Mouse (Mus musculus) small intestine, adult 2 months (tissue): Measurements from ENCODE around the gene Prdm16.

ENCODE experiments used
- CTCF ChIP-seq: fragments of 200-500 bp; IDR thresholded peaks from 2 replicates; pipeline ENCODE4 v1.5.1; 2012; ENCODE audit warnings: low read depth, mild to moderate bottlenecking, control low read depth, inconsistent platforms, low read length, moderate library complexity, mixed read lengths; ENCODE audit not compliant: insufficient replicate concordance, insufficient read length; ENCODE audit errors: extremely low read depth
- POLR2A ChIP-seq: fragments of 200-500 bp; IDR thresholded peaks from 2 replicates; pipeline ENCODE4 v1.6.1; 2012; ENCODE audit warnings: low read depth, mild to moderate bottlenecking, control low read depth, inconsistent platforms, low read length, moderate library complexity

DNA sequence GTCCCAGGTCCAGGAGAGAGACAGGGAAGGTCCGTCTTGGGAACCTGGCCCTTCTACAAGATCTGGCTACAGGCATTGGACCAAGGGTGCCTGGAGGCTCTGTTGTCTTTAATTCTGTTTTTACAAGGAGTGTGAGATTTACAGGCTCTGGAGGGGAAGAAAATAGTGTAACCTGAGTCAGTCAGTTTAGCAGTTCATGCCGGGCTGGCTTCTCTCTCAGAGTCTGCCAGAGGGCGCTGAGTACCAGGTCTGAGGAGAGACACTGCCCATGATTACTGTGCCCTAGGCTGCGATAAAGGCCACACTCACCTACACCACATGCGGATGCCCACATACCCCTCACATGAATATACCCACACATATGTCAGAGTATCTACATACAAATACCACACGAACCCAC, 219.9 kb downstream of the Prdm16 start:
- TF ChIP-seq CTCF (no peak), POLR2A (no peak)
